Mouse (Mus musculus) embryonic facial prominence, embryonic 14.5 days (tissue): ENCODE data around the gene Oprm1. TPM values are rescaled to one million over a fixed set of nuclear protein-coding genes. Genes with fewer than 3 reads are reported as not detected.
A peak's percentile ranks its signal among the peaks of the same experiment; 100 is the strongest.
"Not testable (repeated sequence)": the region's sequence is repeated elsewhere in the genome, so short reads cannot be mapped to it uniquely, and the experiment has no call there.

Experiments used
- ATAC-seq: fragments of 200-750 bp; cut with Nextera tagmentation; 2 replicates; pipeline ENCODE4 v1.8.0; 2017; ENCODE audit warnings: low read depth, moderate number of reproducible peaks, moderate TSS enrichment
- DNase-seq: peaks from one replicate; pipeline ENCODE4 v3.0.0-alpha.2; 2015; ENCODE audit warnings: low spot score
- H3K27ac ChIP-seq: fragments of 300-500 bp; sonication (generic); replicated peaks from 2 replicates; pipeline ENCODE4 v1.5.1; 2014; ENCODE audit warnings: low read depth, mild to moderate bottlenecking, low read length, moderate library complexity
- H3K27me3 ChIP-seq: fragments of 300-500 bp; sonication (generic); replicated peaks from 2 replicates; pipeline ENCODE4 v1.6.1; 2014; ENCODE audit warnings: low read length; ENCODE audit not compliant: control insufficient read depth, insufficient read depth
- H3K36me3 ChIP-seq: fragments of 300-500 bp; sonication (generic); 2 replicates; pipeline ENCODE4 v1.6.1; 2014; ENCODE audit warnings: low read length, mixed read lengths; ENCODE audit not compliant: control insufficient read depth, insufficient read depth
- H3K4me1 ChIP-seq: fragments of 300-500 bp; sonication (generic); 2 replicates; pipeline ENCODE4 v1.6.1; 2014; ENCODE audit warnings: antibody characterized with exemption, low read length; ENCODE audit not compliant: control insufficient read depth, insufficient read depth
- H3K4me2 ChIP-seq: fragments of 300-500 bp; sonication (generic); 2 replicates; pipeline ENCODE4 v1.6.1; 2014; ENCODE audit warnings: low read depth, mild to moderate bottlenecking, low read length, moderate library complexity, mixed read lengths
- H3K4me3 ChIP-seq: fragments of 300-500 bp; sonication (generic); 2 replicates; pipeline ENCODE4 v1.5.1; 2014; ENCODE audit warnings: low read depth, mild to moderate bottlenecking, low read length
- H3K9ac ChIP-seq: fragments of 300-500 bp; sonication (generic); 2 replicates; pipeline ENCODE4 v1.6.1; 2014; ENCODE audit warnings: low read depth, mild to moderate bottlenecking, low read length, moderate library complexity, mixed read lengths
- H3K9me3 ChIP-seq: fragments of 300-500 bp; sonication (generic); 2 replicates; pipeline ENCODE4 v1.6.1; 2016; ENCODE audit warnings: low read length; ENCODE audit not compliant: control insufficient read depth
- WGBS: fragments of 180-500 bp; shearing (Covaris S2); extraction: QIAGEN DNeasy Blood & Tissue Kit; methylation state at CpG from one replicate; pipeline ENCODE4 v1.1.7; 2014; 5-methylcytosine and 5-hydroxymethylcytosine counted together
- polyA plus RNA-seq: library from polyadenylated mRNA; unstranded; fragments of >200 nt; fragmentation: Nextera tagmentation; extraction: Ambion mirVana; gene quantifications from 2 replicates; pipeline ENCODE4 v1.2.1, GENCODE M21; 2014

Gene Oprm1
- polyA plus RNA-seq, 1 experiment from 2014 or later: 0.22 TPM

DNA sequence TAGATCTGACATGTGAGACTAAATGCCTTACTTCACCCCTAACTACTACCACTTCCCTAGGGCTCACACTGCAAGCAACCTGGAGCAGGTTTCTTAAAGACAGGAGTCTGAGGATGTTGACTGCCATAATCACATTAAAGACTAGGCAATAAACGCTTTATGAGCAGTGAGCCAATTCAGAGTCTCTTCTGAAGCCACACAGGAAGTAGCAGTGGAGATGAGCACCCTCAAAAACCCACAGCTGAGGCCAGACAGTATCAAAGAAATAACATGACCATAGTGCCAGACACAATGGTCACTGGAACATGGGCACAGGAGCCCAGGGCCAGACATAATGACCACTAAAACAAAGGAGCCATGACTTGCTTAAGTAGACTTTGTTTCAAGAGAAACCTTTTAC lies 230.2 kb downstream of the Oprm1 start:
- Histone ChIP-seq H3K27me3 (no peaks in the 10 kb centered on the region), H3K4me3 (no peak overlapping the region), H3K4me1 (no peaks in the 10 kb centered on the region), H3K9ac (no peak overlapping the region), H3K36me3 (no peaks in the 10 kb centered on the region), H3K4me2 (no peak overlapping the region), H3K27ac (no peak overlapping the region), H3K9me3 (no peaks in the 10 kb centered on the region)
- whole genome bisulfite sequencing: 82% methylated on average over 1 of the region's 1 CpGs
- no peak for ATAC-seq
- DNase-seq: no peak

DNA sequence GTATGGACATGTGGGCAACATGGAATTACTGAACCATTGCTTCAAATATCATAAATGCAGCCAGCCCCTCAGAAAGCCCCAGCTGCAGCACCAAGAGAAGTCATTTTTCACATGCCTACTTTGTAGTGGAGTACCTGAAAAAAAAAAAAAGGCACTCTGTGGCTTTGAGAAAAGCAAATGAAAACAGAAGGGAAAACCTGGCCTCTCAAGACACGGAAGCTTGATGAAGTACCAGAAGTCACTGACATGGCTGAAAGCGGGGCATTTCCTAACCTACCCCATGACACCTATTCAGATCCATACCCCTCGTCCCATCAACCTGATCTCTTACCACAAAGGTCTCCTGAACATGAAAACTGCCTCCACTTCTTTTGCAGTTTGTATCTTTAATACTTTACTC lies 238.6 kb downstream of the Oprm1 start:
- Histone ChIP-seq H3K4me1 (no peaks in the 10 kb centered on the region), H3K4me3 (no peak overlapping the region), H3K9ac (no peak overlapping the region), H3K27ac (no peak overlapping the region), H3K9me3 (no peaks in the 10 kb centered on the region), H3K36me3 (no peaks in the 10 kb centered on the region), H3K4me2 (no peak overlapping the region), H3K27me3 (no peaks in the 10 kb centered on the region)
- ATAC-seq (no peak), DNase-seq (no peak)
- 71% methylated on average over 3 of the region's 3 CpGs for WGBS

- 78% methylated on average over 4 of the region's 4 CpGs for WGBS
- no peak for ATAC-seq
Observed at GRCm38 (mm10) chr10:6998576-6999250, 240.4 kb downstream of the Oprm1 start.

DNA sequence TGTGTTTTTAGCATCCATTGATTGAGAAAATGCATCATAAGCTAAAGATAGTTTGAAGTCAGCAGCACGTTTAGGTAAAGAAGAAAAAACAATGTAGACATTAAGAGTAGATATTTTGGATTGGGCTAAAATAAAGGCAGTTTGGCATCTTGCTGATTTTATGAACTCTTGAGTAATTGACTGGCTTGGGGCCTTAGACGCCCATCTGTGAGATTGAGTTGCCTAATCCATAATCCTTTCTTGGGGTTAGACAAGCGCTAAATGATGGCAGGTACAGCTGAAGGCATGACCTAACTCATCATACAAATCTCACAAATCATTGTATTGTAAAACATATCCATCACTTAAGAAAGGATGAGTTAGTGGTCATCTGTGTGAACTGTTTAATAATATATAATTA lies 241.0 kb downstream of the Oprm1 start:
- H3K4me1 ChIP-seq: no peaks in the 10 kb centered on the region
- no peak for DNase-seq
- H3K27me3 ChIP-seq: no peaks in the 10 kb centered on the region
- H3K4me3 ChIP-seq: no peak overlapping the region
- no peak overlapping the region for H3K4me2 ChIP-seq
- no peak overlapping the region for H3K27ac ChIP-seq
- no peak for ATAC-seq
- H3K36me3 ChIP-seq: no peaks in the 10 kb centered on the region
- H3K9me3 ChIP-seq: no peaks in the 10 kb centered on the region
- 85% methylated on average over 3 of the region's 3 CpGs for WGBS
- H3K9ac ChIP-seq: no peak overlapping the region

More at GRCm38 (mm10) chr10:6998576-6999250, 240.4 kb downstream of the Oprm1 start:
- Histone ChIP-seq H3K27ac (no peak overlapping the region), H3K4me2 (no peak overlapping the region), H3K9ac (no peak overlapping the region), H3K9me3 (no peaks in the 10 kb centered on the region), H3K27me3 (no peaks in the 10 kb centered on the region), H3K4me3 (no peak overlapping the region), H3K36me3 (no peaks in the 10 kb centered on the region), H3K4me1 (no peaks in the 10 kb centered on the region)
- DNase-seq: no peak

DNA sequence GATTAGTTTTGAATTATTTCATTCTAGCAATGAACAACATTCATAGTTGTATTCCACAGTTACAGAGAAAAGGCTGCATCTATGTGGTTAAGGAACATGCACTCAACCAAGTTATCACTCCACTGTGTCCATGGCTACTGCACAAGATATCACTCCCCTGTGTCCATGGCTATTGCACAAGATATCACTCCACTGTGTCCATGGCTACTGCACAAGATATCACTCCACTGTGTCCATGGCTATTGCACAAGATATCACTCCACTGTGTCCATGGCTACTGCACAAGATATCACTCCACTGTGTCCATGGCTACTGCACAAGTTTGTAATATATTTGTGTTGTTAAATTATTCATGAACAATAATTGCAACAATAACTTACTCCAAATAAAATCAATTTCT lies 245.6 kb downstream of the Oprm1 start:
- H3K4me3 ChIP-seq, DNase-seq, H3K27me3 ChIP-seq, H3K9ac ChIP-seq, H3K9me3 ChIP-seq, ATAC-seq, H3K4me1 ChIP-seq, H3K27ac ChIP-seq, H3K36me3 ChIP-seq, H3K4me2 ChIP-seq: not testable (repeated sequence)

DNA sequence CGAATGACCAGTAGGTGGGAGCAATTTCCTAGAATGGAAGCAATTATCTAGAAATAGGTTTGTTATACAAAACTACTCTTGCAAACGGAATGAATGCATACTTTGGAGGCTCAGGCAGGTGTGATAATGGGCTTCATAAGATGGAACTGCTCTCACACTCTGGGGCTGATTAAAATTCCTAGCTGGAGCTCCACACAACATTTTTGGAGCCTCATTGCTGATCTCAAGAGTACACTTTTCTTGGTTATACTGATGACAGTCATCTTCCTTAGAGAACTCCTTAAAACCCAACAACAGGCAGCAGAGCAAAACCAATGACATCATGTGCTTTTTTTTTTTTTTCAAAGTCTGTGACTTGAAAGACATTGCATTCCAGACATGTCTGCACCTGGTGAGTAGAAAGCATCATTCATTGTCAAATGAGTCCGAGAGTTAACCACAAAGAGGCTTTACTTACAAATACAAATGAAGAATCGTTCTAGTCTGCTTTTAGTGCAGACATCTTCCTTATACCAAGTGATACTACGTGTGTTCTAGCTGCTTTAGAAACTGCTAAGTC lies 246.8 kb downstream of the Oprm1 start:
- H3K27me3 ChIP-seq: no peaks in the 10 kb centered on the region
- WGBS: 46% methylated on average over 5 of the region's 5 CpGs
- no peaks in the 10 kb centered on the region for H3K4me1 ChIP-seq
- no peaks in the 10 kb centered on the region for H3K9me3 ChIP-seq
- ATAC-seq (no peak), DNase-seq (peak; percentile 22)
- H3K9ac ChIP-seq: no peak overlapping the region
- H3K27ac ChIP-seq: no peak overlapping the region
- H3K4me3 ChIP-seq: no peak overlapping the region
- H3K4me2 ChIP-seq: no peak overlapping the region
- no peaks in the 10 kb centered on the region for H3K36me3 ChIP-seq

DNA sequence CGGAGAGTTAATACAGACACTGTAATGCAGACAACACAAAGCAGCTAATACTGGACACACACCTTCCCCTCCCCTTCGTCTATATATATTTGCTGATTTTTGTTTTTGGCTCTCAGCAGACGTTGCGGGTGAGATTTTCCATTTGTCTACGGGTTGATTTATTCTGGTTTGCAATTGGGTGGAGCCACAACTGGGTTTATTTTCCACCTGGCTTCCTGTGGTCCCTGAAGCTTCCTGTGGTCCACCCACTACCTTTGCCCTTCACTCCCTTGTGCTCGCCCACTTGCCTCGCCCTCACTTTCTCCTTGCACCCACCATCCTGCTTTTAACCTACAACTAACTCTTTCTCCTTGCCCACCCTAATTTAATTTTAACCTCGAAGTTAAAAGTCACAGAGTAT lies 252.2 kb downstream of the Oprm1 start:
- H3K27me3 ChIP-seq: no peaks in the 10 kb centered on the region
- WGBS: 76% methylated on average over 8 of the region's 8 CpGs
- no peak overlapping the region for H3K4me2 ChIP-seq
- ATAC-seq (no peak), DNase-seq (no peak)
- H3K27ac ChIP-seq: no peak overlapping the region
- no peak overlapping the region for H3K4me3 ChIP-seq
- H3K9ac ChIP-seq: no peak overlapping the region
- H3K9me3 ChIP-seq: no peaks in the 10 kb centered on the region
- no peaks in the 10 kb centered on the region for H3K4me1 ChIP-seq
- H3K36me3 ChIP-seq: no peaks in the 10 kb centered on the region

DNA sequence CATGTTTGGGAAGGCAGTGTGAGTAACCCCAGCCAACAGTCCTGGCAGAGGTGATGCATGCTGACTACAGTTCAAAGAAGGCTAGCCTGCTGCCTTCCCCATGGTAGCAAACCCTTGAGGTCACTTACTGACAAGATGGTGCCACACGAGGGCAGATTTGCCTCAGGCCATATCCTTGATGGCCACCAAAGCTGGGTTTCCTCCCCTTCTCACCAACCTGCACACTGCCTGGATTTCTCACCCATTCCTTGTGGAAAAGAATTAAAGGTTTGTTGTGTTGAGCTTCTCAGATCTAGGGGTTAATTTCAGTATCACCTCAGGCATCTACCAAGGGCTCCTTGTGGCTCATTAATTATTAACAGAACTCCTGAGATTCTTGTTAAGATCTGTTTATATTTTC lies 256.9 kb downstream of the Oprm1 start:
- Histone ChIP-seq H3K9ac (no peak overlapping the region), H3K4me2 (no peak overlapping the region), H3K27me3 (no peaks in the 10 kb centered on the region), H3K27ac (no peak overlapping the region), H3K9me3 (no peaks in the 10 kb centered on the region), H3K36me3 (no peaks in the 10 kb centered on the region), H3K4me3 (no peak overlapping the region), H3K4me1 (no peaks in the 10 kb centered on the region)
- DNase-seq: no peak
- 36% methylated on average over 1 of the region's 1 CpGs for WGBS
- ATAC-seq: no peak

- ATAC-seq (no peak), DNase-seq (no peak)
- Histone ChIP-seq H3K36me3 (no peaks in the 10 kb centered on the region), H3K9ac (no peak overlapping the region), H3K4me2 (no peak overlapping the region), H3K4me1 (no peaks in the 10 kb centered on the region), H3K27ac (no peak overlapping the region), H3K4me3 (no peak overlapping the region), H3K27me3 (no peaks in the 10 kb centered on the region), H3K9me3 (no peaks in the 10 kb centered on the region)
- WGBS: 63% methylated on average over 7 of the region's 7 CpGs
Observed at GRCm38 (mm10) chr10:7019781-7020386, 261.6 kb downstream of the Oprm1 start.
